In the genomic region with DNA sequence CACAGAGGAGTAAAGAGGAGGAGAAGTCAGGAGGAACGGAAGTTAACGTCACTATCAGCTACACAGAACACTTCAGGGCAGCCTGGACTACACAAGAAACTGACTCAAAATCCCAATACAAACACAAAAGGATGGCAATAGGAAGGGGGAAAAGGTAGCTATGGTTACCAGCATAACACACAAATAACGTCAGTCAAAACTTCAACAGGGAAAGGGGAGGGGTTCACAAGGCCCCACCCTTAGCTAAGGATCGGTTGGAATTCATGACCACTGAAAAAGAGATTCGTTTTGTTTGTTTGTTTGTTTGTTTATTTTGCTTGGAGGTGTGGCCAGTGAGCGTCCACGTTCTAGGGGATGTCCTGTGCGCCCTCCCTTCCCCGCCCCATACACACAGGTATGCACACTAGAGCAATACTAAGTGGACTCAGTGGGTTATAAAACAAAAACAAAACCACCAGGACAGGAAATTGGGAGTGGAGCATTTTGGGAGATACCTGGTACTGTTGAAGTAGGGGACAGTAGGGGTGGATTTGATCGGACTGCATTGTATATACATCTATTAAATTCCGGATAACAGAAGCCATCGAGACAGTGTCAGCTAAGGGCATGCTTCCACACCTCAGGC, we compare ENCODE assay signal across 8 mouse cellular contexts. TPM values are rescaled to one million over a fixed set of nuclear protein-coding genes. Genes with fewer than 3 reads are reported as not detected.
DNase-seq lines count a peak whose midpoint lies in the region; ATAC-seq and TF ChIP-seq lines count a peak whose summit lies in the region.

No protein-coding gene starts in this region.

- H3K4me2 ChIP-seq in embryonic facial prominence, embryonic 14.5 days (ENCODE audit: low read depth, low read length) = peak overlapping the region; percentile 62
- peak overlapping the region; percentile 70 for H3K4me2 ChIP-seq in intestine, postnatal 0 days (replicated peaks; ENCODE audit: low read depth)
- peak overlapping the region; percentile 69 for H3K4me2 ChIP-seq in midbrain, embryonic 11.5 days

- peaks cover 3% of the 10 kb centered on the region; the same call in 1 of the 2 replicates for H3K4me1 ChIP-seq in embryonic facial prominence, embryonic 14.5 days (ENCODE audit: control insufficient read depth, insufficient read depth, low read length)
- H3K4me1 ChIP-seq in intestine, postnatal 0 days (replicated peaks; ENCODE audit: control insufficient read depth, insufficient read depth, low read length) = no peaks in the 10 kb centered on the region
- H3K4me1 ChIP-seq in midbrain, embryonic 11.5 days (ENCODE audit: control insufficient read depth, insufficient read depth, low read length) = peaks cover 4% of the 10 kb centered on the region; the same call in 1 of the 2 replicates

- H3K27me3 ChIP-seq in embryonic facial prominence, embryonic 14.5 days (replicated peaks; ENCODE audit: control insufficient read depth, insufficient read depth, low read length) = no peaks in the 10 kb centered on the region
- no peaks in the 10 kb centered on the region for H3K27me3 ChIP-seq in intestine, postnatal 0 days (replicated peaks; ENCODE audit: control insufficient read depth, insufficient read depth, low read length)
- H3K27me3 ChIP-seq in midbrain, embryonic 11.5 days (ENCODE audit: control insufficient read depth, insufficient read depth, low read length) = no peaks in the 10 kb centered on the region

- H3K27ac ChIP-seq in embryonic facial prominence, embryonic 14.5 days (replicated peaks; ENCODE audit: low read depth, low read length) = peak overlapping the region; percentile 82; the same call in 1 of the 2 replicates
- H3K27ac ChIP-seq in intestine, postnatal 0 days (ENCODE audit: low read depth, low read length) = peak overlapping the region; percentile 77; the same call in 1 of the 2 replicates
- H3K27ac ChIP-seq in midbrain, embryonic 11.5 days (ENCODE audit: low read depth, low read length) = no peak overlapping the region

- peak overlapping the region; percentile 73 for H3K9ac ChIP-seq in embryonic facial prominence, embryonic 14.5 days (ENCODE audit: low read depth, low read length)
- H3K9ac ChIP-seq in intestine, postnatal 0 days (ENCODE audit: low read depth, low read length) = peak overlapping the region; percentile 49
- peak overlapping the region; percentile 76 for H3K9ac ChIP-seq in midbrain, embryonic 11.5 days (ENCODE audit: low read length)

- H3K4me3 ChIP-seq in embryonic facial prominence, embryonic 14.5 days (ENCODE audit: low read depth, low read length) = peak overlapping the region; percentile 59
- H3K4me3 ChIP-seq in intestine, postnatal 0 days (ENCODE audit: low read depth, low read length) = peak overlapping the region; percentile 68
- peak overlapping the region; percentile 71 for H3K4me3 ChIP-seq in midbrain, embryonic 11.5 days (ENCODE audit: low read depth, low read length)

- 3% methylated on average over 12 of the region's 12 CpGs for WGBS in embryonic facial prominence, embryonic 14.5 days
- 1% methylated on average over 12 of the region's 12 CpGs for WGBS in intestine, postnatal 0 days
- 4% methylated on average over 12 of the region's 12 CpGs for WGBS in midbrain, embryonic 11.5 days

- no peak for TF ChIP-seq CTCF in intestine, postnatal 0 days (IDR thresholded peaks at IDR 0.05; ENCODE audit: low read depth)

- H3K9me3 ChIP-seq in embryonic facial prominence, embryonic 14.5 days (ENCODE audit: control insufficient read depth, low read length) = 0 out of 2 replicates have a peak, but pooled peaks cover 4% of the 10 kb centered on the region
- H3K9me3 ChIP-seq in intestine, postnatal 0 days (ENCODE audit: control insufficient read depth) = no peaks in the 10 kb centered on the region
- H3K9me3 ChIP-seq in midbrain, embryonic 11.5 days (ENCODE audit: control insufficient read depth, low read length) = no peaks in the 10 kb centered on the region; the same call in 1 of the 2 replicates

- no peaks in the 10 kb centered on the region for H3K36me3 ChIP-seq in embryonic facial prominence, embryonic 14.5 days (ENCODE audit: control insufficient read depth, insufficient read depth, low read length)
- H3K36me3 ChIP-seq in intestine, postnatal 0 days (ENCODE audit: control insufficient read depth, insufficient read depth) = no peaks in the 10 kb centered on the region
- H3K36me3 ChIP-seq in midbrain, embryonic 11.5 days (ENCODE audit: control insufficient read depth, insufficient read depth, low read length) = no peaks in the 10 kb centered on the region

- 0 out of 2 replicates have a peak, but pooled peaks have one; percentile 12 for ATAC-seq in embryonic facial prominence, embryonic 14.5 days (ENCODE audit: low read depth)
- peak; percentile 47 for ATAC-seq in intestine, postnatal 0 days
- ATAC-seq in midbrain, embryonic 11.5 days (ENCODE audit: low FRiP score) = peak; percentile 65

- DNase-seq in cerebellum, postnatal 14 days = peak; percentile 7 to 9
- DNase-seq in cerebellum, adult 11-12 months = no peak
- peak; percentile 34 for DNase-seq in CD4-positive helper T cell, adult 2 months (ENCODE audit: low read depth, low spot score)
- DNase-seq in embryonic facial prominence, embryonic 14.5 days (ENCODE audit: low spot score) = peak; percentile 11
- no peak for DNase-seq in midbrain, embryonic 11.5 days (ENCODE audit: low spot score, missing footprints)
- no peak for DNase-seq in layer of hippocampus, adult 9-11 months
- DNase-seq in cerebellum, postnatal 36 days = no peak

RNA-seq across cellular contexts. Expression of gene Zfp712, which starts 0.7 kb away (rescaled TPM):
- 4.0 and 4.3 TPM in 2 replicates for polyA plus RNA-seq in embryonic facial prominence, embryonic 14.5 days (2014; fragmentation: Nextera tagmentation; extraction: Ambion mirVana)
- 0.85 and 1.3 TPM in 2 replicates for polyA plus RNA-seq in intestine, postnatal 0 days (2015; fragmentation: Nextera tagmentation; extraction: Ambion mirVana)
- polyA plus RNA-seq in midbrain, embryonic 11.5 days (2014; fragmentation: Nextera tagmentation; extraction: Ambion mirVana) = 6.0 and 6.7 TPM in 2 replicates

RNA-seq across cellular contexts. Expression of gene Zfp708, which starts 37.5 kb away (rescaled TPM):
- polyA plus RNA-seq in embryonic facial prominence, embryonic 14.5 days (2014; fragmentation: Nextera tagmentation; extraction: Ambion mirVana) = 4.1 and 5.7 TPM in 2 replicates
- 1.3 and 1.6 TPM in 2 replicates for polyA plus RNA-seq in intestine, postnatal 0 days (2015; fragmentation: Nextera tagmentation; extraction: Ambion mirVana)
- polyA plus RNA-seq in midbrain, embryonic 11.5 days (2014; fragmentation: Nextera tagmentation; extraction: Ambion mirVana) = 8.5 and 10.3 TPM in 2 replicates

RNA-seq across cellular contexts. Expression of gene Gm28557, which starts 48.1 kb away (rescaled TPM):
- polyA plus RNA-seq in embryonic facial prominence, embryonic 14.5 days (2014; fragmentation: Nextera tagmentation; extraction: Ambion mirVana) = 2.3 and 3.7 TPM in 2 replicates
- polyA plus RNA-seq in intestine, postnatal 0 days (2015; fragmentation: Nextera tagmentation; extraction: Ambion mirVana) = 1.2 and 1.3 TPM in 2 replicates
- polyA plus RNA-seq in midbrain, embryonic 11.5 days (2014; fragmentation: Nextera tagmentation; extraction: Ambion mirVana) = 1.7 and 3.0 TPM in 2 replicates

RNA-seq across cellular contexts. Expression of gene Rslcan18, which starts 55.8 kb away (rescaled TPM):
- 0.24 and 0.31 TPM in 2 replicates for polyA plus RNA-seq in embryonic facial prominence, embryonic 14.5 days (2014; fragmentation: Nextera tagmentation; extraction: Ambion mirVana)
- polyA plus RNA-seq in intestine, postnatal 0 days (2015; fragmentation: Nextera tagmentation; extraction: Ambion mirVana) = 0.12 and 0.18 TPM in 2 replicates
- not detected in 2 replicates for polyA plus RNA-seq in midbrain, embryonic 11.5 days (2014; fragmentation: Nextera tagmentation; extraction: Ambion mirVana)

Comparison
In these comparisons a context has a peak if more than half of its experiments do, and no peak if none do; other contexts are left out.
1. DNase-seq: peak in cerebellum, postnatal 14 days (2 of 2), CD4-positive helper T cell, adult 2 months (single experiment) and embryonic facial prominence, embryonic 14.5 days (single experiment); none in cerebellum, adult 11-12 months (single experiment), midbrain, embryonic 11.5 days (single experiment), layer of hippocampus, adult 9-11 months (single experiment) and cerebellum, postnatal 36 days (0 of 2).
2. ATAC-seq: peak in every context shown above with its lines; median percentile 65 in midbrain, embryonic 11.5 days; 47 in intestine, postnatal 0 days; 12 in embryonic facial prominence, embryonic 14.5 days.
3. Peak in every context shown above with its lines, with median percentiles within 50 percentile points of each other: H3K4me2 ChIP-seq, H3K4me3 ChIP-seq and H3K9ac ChIP-seq.